Mouse (Mus musculus) forebrain, postnatal 0 days (tissue): ENCODE measurements around the gene Kdelc1. TPM values are rescaled to one million over a fixed set of nuclear protein-coding genes. Genes with fewer than 3 reads are reported as not detected.

Source experiments
- ATAC-seq: fragments of 200-750 bp; cut with Nextera tagmentation; 2 replicates; pipeline ENCODE4 v1.8.0; 2017; ENCODE audit warnings: mild to moderate bottlenecking, moderate library complexity
- DNase-seq: peaks from one replicate; pipeline ENCODE4 v3.0.0-alpha.2; 2015
- H3K27ac ChIP-seq: fragments of 300-500 bp; sonication (generic); 2 replicates; pipeline ENCODE4 v1.5.1; 2014; ENCODE audit warnings: low read depth, mild to moderate bottlenecking, antibody characterized with exemption, low read length, moderate library complexity, mixed read lengths
- H3K27me3 ChIP-seq: fragments of 300-500 bp; sonication (generic); 2 replicates; pipeline ENCODE4 v1.6.1; 2014; ENCODE audit warnings: mild to moderate bottlenecking, low read length, mixed read lengths; ENCODE audit not compliant: insufficient read depth
- H3K36me3 ChIP-seq: fragments of 300-500 bp; sonication (generic); 2 replicates; pipeline ENCODE4 v1.6.1; 2014; ENCODE audit warnings: mild to moderate bottlenecking, moderate library complexity; ENCODE audit not compliant: insufficient read depth
- H3K4me1 ChIP-seq: fragments of 300-500 bp; sonication (generic); 2 replicates; pipeline ENCODE4 v1.6.1; 2014; ENCODE audit warnings: antibody characterized with exemption; ENCODE audit not compliant: insufficient read depth
- H3K4me2 ChIP-seq: fragments of 300-500 bp; sonication (generic); 2 replicates; pipeline ENCODE4 v1.6.1; 2014; ENCODE audit warnings: low read depth, mild to moderate bottlenecking, moderate library complexity
- H3K4me3 ChIP-seq: fragments of 300-500 bp; sonication (generic); 2 replicates; pipeline ENCODE4 v1.5.1; 2014; ENCODE audit warnings: low read depth, low read length, mixed read lengths
- H3K9ac ChIP-seq: fragments of 300-500 bp; sonication (generic); 2 replicates; pipeline ENCODE4 v1.6.1; 2014; ENCODE audit warnings: mild to moderate bottlenecking
- H3K9me3 ChIP-seq: fragments of 300-500 bp; sonication (generic); 2 replicates; pipeline ENCODE4 v1.6.1; 2016; ENCODE audit warnings: low read length
- CTCF ChIP-seq: sonication (generic); IDR thresholded peaks from 2 replicates; pipeline ENCODE4 v1.5.1; 2016; ENCODE audit warnings: antibody characterized with exemption, control low read depth, low read depth
- WGBS: fragments of 180-500 bp; shearing (Covaris S2); extraction: QIAGEN DNeasy Blood & Tissue Kit; methylation state at CpG from one replicate; pipeline ENCODE4 v1.1.7; 2014; 5-methylcytosine and 5-hydroxymethylcytosine counted together
- polyA plus RNA-seq: library from polyadenylated mRNA; unstranded; fragments of >200 nt; fragmentation: Nextera tagmentation; extraction: Ambion mirVana; gene quantifications from 2 replicates; pipeline ENCODE4 v1.2.1, GENCODE M21; 2015
- total RNA-seq: library from RNA; depleted of rRNA; stranded (reverse); fragments of >200 nt; gene quantifications from 2 replicates; pipeline ENCODE4 v1.2.3, GENCODE M21; 2014; rRNA removed

Gene Kdelc1
- total and polyA plus RNA-seq, 2 experiments from 2014 or later = 10.5 to 14.2 TPM

DNA sequence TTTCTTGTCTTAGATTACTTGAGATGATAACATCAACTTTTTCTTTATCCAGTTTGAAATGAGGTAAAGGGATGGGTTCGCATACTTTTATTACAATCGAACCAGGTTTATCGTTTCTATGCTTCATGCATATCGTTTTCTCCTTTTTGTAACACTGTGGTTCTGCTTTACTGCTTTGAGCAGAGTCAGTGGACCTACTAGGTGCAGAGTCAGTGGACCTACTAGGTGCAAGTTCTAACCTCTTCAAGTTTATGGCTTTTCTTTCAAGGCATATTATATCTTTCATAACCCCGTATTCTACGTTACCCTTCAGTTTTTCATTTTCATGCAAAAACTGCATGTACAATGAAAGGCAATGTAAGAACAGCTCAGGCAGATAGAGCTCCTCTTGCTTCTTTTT, 55.2 kb downstream of the Kdelc1 start:
- no peak for TF ChIP-seq CTCF
- Histone ChIP-seq H3K27me3 (no peaks in the 10 kb centered on the region), H3K27ac (no peak overlapping the region), H3K4me1 (no peaks in the 10 kb centered on the region), H3K4me3 (no peak overlapping the region), H3K9me3 (no peaks in the 10 kb centered on the region), H3K4me2 (no peak overlapping the region), H3K36me3 (no peaks in the 10 kb centered on the region), H3K9ac (no peak overlapping the region)
- 97% methylated on average over 6 of the region's 6 CpGs for WGBS
- ATAC-seq (no peak), DNase-seq (no peak)

DNA sequence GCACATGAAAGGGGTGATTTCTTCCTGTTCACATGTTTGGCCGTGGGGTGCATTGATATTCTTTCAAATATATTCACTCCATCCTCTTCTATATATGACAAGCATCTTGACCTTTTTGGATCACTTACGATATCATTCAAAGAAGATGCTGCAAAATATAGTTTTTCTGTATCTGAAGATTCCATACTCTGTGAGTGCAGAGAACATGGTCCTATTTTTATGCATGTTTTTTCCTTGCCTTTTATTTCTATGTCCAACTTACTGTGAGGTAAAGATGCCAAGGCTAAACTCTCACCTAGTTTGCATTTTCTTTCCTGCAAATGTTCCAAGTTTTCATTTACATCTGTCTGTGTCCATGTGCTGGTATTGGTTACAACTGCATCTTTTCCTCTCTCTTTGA, 56.8 kb downstream of the Kdelc1 start, which contains the start of gene Gm8251:
Gene Gm8251 (minus strand): TSS at position 101 of the 400 bp plus-strand sequence.
- no peaks in the 10 kb centered on the region for H3K27me3 ChIP-seq
- no peaks in the 10 kb centered on the region for H3K4me1 ChIP-seq
- no peak within 1 kb of the TSS for H3K27ac ChIP-seq
- WGBS = 92% methylated on average over 2 of the region's 2 CpGs
- TF ChIP-seq CTCF = no peak
- no peak within 1 kb of the TSS for H3K4me2 ChIP-seq
- H3K9me3 ChIP-seq = no peaks in the 10 kb centered on the region
- H3K4me3 ChIP-seq = no peak within 1 kb of the TSS
- no peaks in the 10 kb centered on the region for H3K36me3 ChIP-seq
- ATAC-seq = no peak
- no peak for DNase-seq
- no peak within 1 kb of the TSS for H3K9ac ChIP-seq

DNA sequence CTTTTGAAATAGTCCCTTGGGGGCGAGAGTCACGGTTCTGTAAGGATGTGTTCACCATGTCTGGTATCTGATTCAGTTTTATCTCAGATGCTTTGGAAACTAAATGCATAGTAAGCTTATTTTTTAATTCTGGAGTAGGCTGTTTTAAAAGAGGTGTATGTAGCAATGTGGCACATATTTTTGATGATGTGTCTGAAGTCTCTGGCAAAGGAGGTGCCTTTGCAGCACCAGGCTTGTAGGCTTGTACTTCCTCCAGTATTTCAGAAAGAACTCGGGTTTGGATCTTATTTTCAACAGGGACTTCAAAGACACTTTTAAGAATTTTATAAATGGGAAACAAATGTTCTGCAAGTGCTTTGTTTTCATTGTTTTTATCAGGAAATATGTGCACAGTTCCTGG, 60.8 kb downstream of the Kdelc1 start:
- TF ChIP-seq CTCF = no peak
- WGBS = 82% methylated on average over 3 of the region's 3 CpGs
- H3K4me2 ChIP-seq = no peak overlapping the region

More for the DNA sequence above, 60.8 kb downstream of the Kdelc1 start:
- no peaks in the 10 kb centered on the region for H3K4me1 ChIP-seq
- no peaks in the 10 kb centered on the region for H3K36me3 ChIP-seq
- H3K9ac ChIP-seq = no peak overlapping the region
- DNase-seq = no peak
- no peaks in the 10 kb centered on the region for H3K27me3 ChIP-seq
- no peaks in the 10 kb centered on the region for H3K9me3 ChIP-seq
- no peak overlapping the region for H3K4me3 ChIP-seq
- ATAC-seq = no peak
- H3K27ac ChIP-seq = no peak overlapping the region

Other genes starting within 250 kb of the Kdelc1 start
- gene Tpp2, start 185.2 kb downstream of the Kdelc1 start, total RNA-seq = 38.9 and 54.2 TPM in 2 replicates
- 30.0 and 50.6 TPM in 2 replicates for gene Tpp2, start 185.2 kb downstream of the Kdelc1 start, polyA plus RNA-seq
- gene Mettl21c, start 98.8 kb downstream of the Kdelc1 start, total RNA-seq = 1.2 and 2.3 TPM in 2 replicates
- gene Mettl21c, start 98.8 kb downstream of the Kdelc1 start, polyA plus RNA-seq = 1.8 and 2.5 TPM in 2 replicates
- gene Gm8251, start 56.9 kb downstream of the Kdelc1 start, total RNA-seq = 0.05 TPM in 1 of 2 replicates, not detected in the other
- not detected in 2 replicates for gene Gm8251, start 56.9 kb downstream of the Kdelc1 start, polyA plus RNA-seq
- gene Tex30, start 16.4 kb downstream of the Kdelc1 start, total RNA-seq = 15.2 and 18.7 TPM in 2 replicates
- 36.0 and 43.4 TPM in 2 replicates for gene Tex30, start 16.4 kb downstream of the Kdelc1 start, polyA plus RNA-seq
- gene Bivm, start 149 bp upstream of the Kdelc1 start, total RNA-seq = 39.9 and 40.1 TPM in 2 replicates
- gene Bivm, start 149 bp upstream of the Kdelc1 start, polyA plus RNA-seq = 16.9 and 22.5 TPM in 2 replicates
- 25.2 and 28.0 TPM in 2 replicates for gene Ercc5, start 28.9 kb upstream of the Kdelc1 start, total RNA-seq
- 19.1 and 20.2 TPM in 2 replicates for gene Ercc5, start 28.9 kb upstream of the Kdelc1 start, polyA plus RNA-seq
- not detected in 2 replicates for gene Mettl21e, start 100.2 kb upstream of the Kdelc1 start, total RNA-seq
- not detected in 2 replicates for gene Mettl21e, start 100.2 kb upstream of the Kdelc1 start, polyA plus RNA-seq